Mouse (Mus musculus): ENCODE measurements at regions not wholly inside any gene's neighbourhood (a gene's known extent, or its start where the extent isn't known, plus 50 kb on each side); places are given as distances from the start of the nearest gene placed in this dataset.
A peak's percentile ranks its signal among the peaks of the same experiment; 100 is the strongest.
"Not testable (repeated sequence)": the region's sequence is repeated elsewhere in the genome, so short reads cannot be mapped to it uniquely, and the experiment has no call there.

DNA sequence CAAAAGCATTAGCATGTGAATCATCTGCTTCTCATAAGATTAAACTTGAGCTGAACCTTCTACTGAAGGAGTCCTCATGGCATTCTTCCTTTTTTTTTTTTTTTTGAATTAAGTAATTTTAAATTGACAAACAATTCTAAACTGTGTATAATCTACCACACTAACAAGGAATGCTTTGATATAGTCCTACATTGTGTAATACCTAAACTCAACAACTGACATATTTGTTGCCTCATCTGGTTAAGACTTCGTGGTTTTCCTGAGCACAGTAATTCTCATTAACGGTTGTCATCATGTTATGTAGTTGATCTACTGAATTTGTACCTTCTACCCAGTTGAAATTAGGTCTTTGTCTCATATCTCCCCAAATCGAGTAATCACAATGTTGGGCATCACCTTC, 83.9 kb upstream of the Hcrtr2 start:
- DNase-seq (ENCODE audit: low read depth, low spot score): no peak

DNA sequence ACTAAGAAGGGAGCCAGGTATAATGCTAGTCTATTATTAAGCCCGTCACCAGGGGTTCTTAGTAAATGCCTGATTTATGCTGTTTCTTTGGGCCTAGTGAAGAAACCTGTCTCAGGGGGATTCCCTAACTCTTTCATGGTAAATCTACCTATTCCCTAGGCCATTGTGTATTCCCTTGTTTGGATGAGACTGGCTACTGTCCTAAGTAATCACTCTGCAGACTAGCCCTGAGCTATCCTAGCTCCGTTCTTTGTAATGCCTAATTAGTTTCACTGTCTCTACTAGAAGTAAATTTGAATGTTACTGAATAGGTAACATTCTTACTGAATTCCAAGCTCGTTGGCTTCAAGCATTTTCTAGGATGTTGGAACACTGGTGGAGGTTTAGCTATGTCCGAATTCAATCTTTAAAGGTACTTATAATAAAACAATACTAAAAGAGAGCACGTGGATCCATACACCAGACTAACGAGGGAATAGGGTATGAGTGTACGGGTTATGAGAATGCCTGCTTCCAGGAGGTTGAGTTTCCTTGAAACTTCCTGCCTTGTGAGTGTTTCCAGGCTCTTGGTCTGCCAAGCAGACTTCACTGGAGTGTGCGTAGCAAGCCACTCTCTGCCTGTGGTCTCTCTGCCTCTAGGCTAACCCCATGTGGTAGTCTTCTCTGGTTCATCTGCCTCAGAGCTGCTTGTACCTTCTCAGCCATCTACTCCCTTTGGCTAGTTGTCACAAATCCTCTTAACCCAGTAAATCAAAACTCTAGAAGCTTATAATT, 78.4 kb upstream of the Hcrtr2 start:
- DNase-seq (ENCODE audit: low read depth, low spot score): not testable (repeated sequence)

DNA sequence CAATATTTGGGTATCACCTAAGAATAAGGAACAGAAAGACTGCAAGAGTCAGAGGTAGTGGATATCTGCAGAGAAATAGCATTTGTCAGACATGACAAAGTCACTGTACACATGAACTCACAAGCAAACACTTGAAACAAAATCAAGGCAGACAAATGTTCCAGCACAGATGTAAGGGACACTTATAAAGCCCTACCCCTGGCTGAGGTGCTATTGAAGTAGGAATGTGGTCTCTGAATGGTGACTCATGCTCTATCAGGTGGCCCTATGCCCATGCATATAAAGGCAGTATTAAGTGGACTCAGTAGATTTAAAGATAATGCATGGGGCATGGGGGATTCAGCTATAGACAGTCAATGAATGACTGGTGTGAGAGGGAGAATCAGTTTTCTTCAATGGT, 77.2 kb upstream of the Hcrtr2 start:
- DNase-seq (ENCODE audit: low read depth, low spot score): no peak

DNA sequence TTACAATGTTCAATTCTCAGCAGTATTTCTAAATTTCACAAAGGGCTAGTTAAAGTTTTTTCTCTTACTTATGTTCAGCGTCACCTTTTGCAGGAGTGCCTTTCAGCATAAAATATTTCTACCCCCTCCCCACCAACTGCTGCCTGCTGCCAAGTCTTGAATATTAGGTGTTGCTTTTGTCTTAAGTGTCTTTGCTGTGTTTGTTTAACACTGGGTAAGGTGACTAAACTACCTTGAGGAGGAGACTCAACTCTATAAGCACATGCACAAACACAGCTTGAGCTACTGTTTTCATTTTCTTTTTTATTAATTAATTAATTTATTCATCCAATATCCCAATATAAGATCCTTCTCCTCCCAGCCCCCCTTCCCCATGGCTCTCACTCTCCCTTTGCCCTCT, 70.1 kb upstream of the Hcrtr2 start:
- DNase-seq (ENCODE audit: low read depth, low spot score): no peak

DNA sequence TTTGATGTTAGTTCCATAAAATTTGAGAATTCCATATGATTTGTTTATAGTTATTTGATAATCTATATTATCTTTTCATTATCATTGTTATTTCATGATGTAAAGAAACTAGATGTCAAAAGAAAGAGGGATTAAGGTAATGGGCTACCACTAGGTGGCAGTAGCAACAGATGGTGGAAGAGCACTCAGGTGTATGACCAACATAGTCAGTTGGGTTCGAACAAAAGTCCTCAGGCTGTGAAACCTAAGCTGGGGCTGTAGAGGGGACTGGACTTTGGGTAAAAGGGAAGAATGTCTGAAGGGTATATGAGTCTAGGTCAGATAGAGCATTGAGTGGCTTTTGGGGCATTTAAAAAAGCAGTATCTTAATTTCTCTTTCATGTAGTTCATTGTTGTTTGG, 67.2 kb upstream of the Hcrtr2 start:
- DNase-seq (ENCODE audit: low read depth, low spot score): peak; percentile 11
